Mouse (Mus musculus): ENCODE data around the gene Vmn2r15. TPM values are rescaled to one million over a fixed set of nuclear protein-coding genes. Genes with fewer than 3 reads are reported as not detected.

Vmn2r15 gene
- not detected for polyA plus RNA-seq (2012; fragmentation: generic; extraction: Trizol)

DNA sequence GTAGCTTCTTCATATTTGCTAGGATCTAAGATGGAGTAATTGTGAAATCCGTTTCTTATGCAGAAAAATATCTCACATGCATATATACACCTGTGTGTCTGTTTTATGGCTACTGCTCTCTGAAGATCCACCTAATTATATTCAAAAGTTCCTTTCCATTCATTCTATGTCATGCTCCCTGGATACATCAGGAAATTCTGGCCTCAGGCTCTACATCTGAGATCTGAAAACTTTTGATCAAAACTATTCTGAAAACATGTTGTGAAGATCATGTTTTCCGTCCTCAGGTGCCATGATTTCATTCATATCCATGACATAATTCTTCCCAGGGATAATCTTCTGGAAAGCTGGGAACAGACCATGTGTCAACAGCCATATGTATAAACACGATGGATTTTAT lies at the start of gene Vmn2r15:
TSS of gene Vmn2r15 (minus strand) at position 101 of the 400 bp plus-strand sequence.
- TF ChIP-seq REST (IDR thresholded peaks at IDR 0.05; ENCODE audit: insufficient read depth, insufficient read length), result no peak
- no peak for TF ChIP-seq MYOG (IDR thresholded peaks at IDR 0.05; ENCODE audit: control insufficient read depth in 1 of 3, insufficient read depth in 1 of 3, insufficient read length in 2 of 3, low read depth in 2 of 3)
- TF ChIP-seq POLR2A (IDR thresholded peaks at IDR 0.05; ENCODE audit: insufficient read length, low read depth), result no peak
- no peak for TF ChIP-seq TCF12 (IDR thresholded peaks at IDR 0.05; ENCODE audit: insufficient read depth, poor library complexity, severe bottlenecking)
- TF ChIP-seq USF1 (IDR thresholded peaks at IDR 0.05; ENCODE audit: low read depth), result no peak
- TF ChIP-seq MYOD1 (IDR thresholded peaks at IDR 0.05; ENCODE audit: control insufficient read depth in 1 of 3, insufficient read length in 2 of 3, low read depth in 2 of 3), result no peak
- TF ChIP-seq SRF (IDR thresholded peaks at IDR 0.05; ENCODE audit: control insufficient read depth, insufficient read length, low read depth), result no peak
- no peak for TF ChIP-seq CEBPB (IDR thresholded peaks at IDR 0.05; ENCODE audit: insufficient read depth, poor library complexity, severe bottlenecking)
- no peak for TF ChIP-seq TCF3 (IDR thresholded peaks at IDR 0.05; ENCODE audit: insufficient read length, low read depth)
- no peak for TF ChIP-seq POLR2AphosphoS2 (IDR thresholded peaks at IDR 0.05; ENCODE audit: insufficient read length, low read depth)
- no peak for TF ChIP-seq E2F4 (IDR thresholded peaks at IDR 0.05; ENCODE audit: insufficient read depth)
- TF ChIP-seq MAX (IDR thresholded peaks at IDR 0.05; ENCODE audit: low read depth), result no peak
- no peak within 1 kb of the TSS for H3ac ChIP-seq (ENCODE audit: control insufficient read depth, insufficient read length)
- H3K79me2 ChIP-seq (ENCODE audit: control insufficient read depth, insufficient read depth), result no peaks in the 10 kb centered on the region
- no peaks in the 10 kb centered on the region for H3K27me3 ChIP-seq (ENCODE audit: control insufficient read depth, insufficient read depth, insufficient read length)
- no peak within 1 kb of the TSS for H3K4me3 ChIP-seq
- H3K36me3 ChIP-seq (ENCODE audit: control insufficient read depth, insufficient read depth), result no peaks in the 10 kb centered on the region
- H3K4me2 ChIP-seq (ENCODE audit: low read depth), result no peak within 1 kb of the TSS

DNA sequence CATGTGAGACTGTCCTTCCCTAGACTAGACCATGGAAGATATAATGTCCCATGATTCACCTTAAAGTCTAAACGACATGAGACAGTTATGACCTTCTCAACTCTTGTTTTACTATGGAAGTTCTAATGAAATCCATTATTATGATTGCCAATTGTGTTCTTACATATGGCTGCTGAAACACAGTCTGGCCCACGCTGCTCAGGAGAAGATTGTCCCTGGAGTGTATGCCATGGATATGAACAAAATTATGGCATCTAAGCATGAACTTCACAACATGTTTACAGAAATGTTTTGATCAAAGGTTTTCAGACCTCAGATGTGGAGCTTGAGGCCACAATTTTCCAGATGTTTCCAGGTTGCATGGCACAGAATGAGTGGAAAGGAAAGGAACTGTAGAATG lies 32.4 kb upstream of the Vmn2r15 start, which contains the start of gene Vmn2r16:
TSS of gene Vmn2r16 (plus strand) at position 301 of the 400 bp plus-strand sequence.
- no peaks in the 10 kb centered on the region for H3K36me3 ChIP-seq (ENCODE audit: control insufficient read depth, insufficient read depth)
- H3ac ChIP-seq (ENCODE audit: control insufficient read depth, insufficient read length), result no peak within 1 kb of the TSS
- H3K4me3 ChIP-seq, result no peak within 1 kb of the TSS
- H3K27me3 ChIP-seq (ENCODE audit: control insufficient read depth, insufficient read depth, insufficient read length), result no peaks in the 10 kb centered on the region
- no peaks in the 10 kb centered on the region for H3K79me2 ChIP-seq (ENCODE audit: control insufficient read depth, insufficient read depth)
- no peak within 1 kb of the TSS for H3K4me2 ChIP-seq (ENCODE audit: low read depth)
- TF ChIP-seq CEBPB (IDR thresholded peaks at IDR 0.05; ENCODE audit: insufficient read depth, poor library complexity, severe bottlenecking) (no peak), MYOG (IDR thresholded peaks at IDR 0.05; ENCODE audit: control insufficient read depth in 1 of 3, insufficient read depth in 1 of 3, insufficient read length in 2 of 3, low read depth in 2 of 3) (no peak), USF1 (IDR thresholded peaks at IDR 0.05; ENCODE audit: low read depth) (no peak), MYOD1 (IDR thresholded peaks at IDR 0.05; ENCODE audit: control insufficient read depth in 1 of 3, insufficient read length in 2 of 3, low read depth in 2 of 3) (no peak), MAX (IDR thresholded peaks at IDR 0.05; ENCODE audit: low read depth) (no peak), POLR2AphosphoS2 (IDR thresholded peaks at IDR 0.05; ENCODE audit: insufficient read length, low read depth) (no peak), POLR2A (IDR thresholded peaks at IDR 0.05; ENCODE audit: insufficient read length, low read depth) (no peak), E2F4 (IDR thresholded peaks at IDR 0.05; ENCODE audit: insufficient read depth) (no peak), REST (IDR thresholded peaks at IDR 0.05; ENCODE audit: insufficient read depth, insufficient read length) (no peak), SRF (IDR thresholded peaks at IDR 0.05; ENCODE audit: control insufficient read depth, insufficient read length, low read depth) (no peak), TCF12 (IDR thresholded peaks at IDR 0.05; ENCODE audit: insufficient read depth, poor library complexity, severe bottlenecking) (no peak), TCF3 (IDR thresholded peaks at IDR 0.05; ENCODE audit: insufficient read length, low read depth) (no peak)

DNA sequence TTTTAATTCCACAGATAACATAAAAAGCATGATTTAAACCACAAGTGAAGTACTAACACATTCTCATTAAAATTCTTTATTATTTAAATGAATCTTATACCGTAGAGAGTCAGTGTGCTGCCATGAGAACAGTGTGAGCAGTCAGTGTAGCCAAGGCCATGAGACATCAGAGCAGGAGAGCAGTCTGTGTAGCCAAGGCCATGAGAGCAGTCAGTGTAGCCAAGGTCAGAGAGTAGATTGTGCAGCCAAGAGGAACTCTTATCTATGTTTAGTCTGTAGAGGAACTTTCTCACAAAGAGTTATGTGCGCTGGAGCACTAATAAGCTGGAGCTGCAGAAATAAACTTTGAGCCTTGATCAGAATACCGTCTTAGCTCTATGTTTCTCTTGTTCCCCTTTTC lies 2.8 kb downstream of the Vmn2r15 start:
- H3K27me3 ChIP-seq (ENCODE audit: control insufficient read depth, insufficient read depth, insufficient read length), result no peaks in the 10 kb centered on the region
- no peaks in the 10 kb centered on the region for H3K79me2 ChIP-seq (ENCODE audit: control insufficient read depth, insufficient read depth)
- no peak overlapping the region for H3K4me2 ChIP-seq (ENCODE audit: low read depth)
- no peak for TF ChIP-seq E2F4 (IDR thresholded peaks at IDR 0.05; ENCODE audit: insufficient read depth)
- TF ChIP-seq POLR2AphosphoS2 (IDR thresholded peaks at IDR 0.05; ENCODE audit: insufficient read length, low read depth), result no peak
- no peak overlapping the region for H3K4me3 ChIP-seq
- no peaks in the 10 kb centered on the region for H3K36me3 ChIP-seq (ENCODE audit: control insufficient read depth, insufficient read depth)
- H3ac ChIP-seq (ENCODE audit: control insufficient read depth, insufficient read length), result no peak overlapping the region

Other genes with a start within 250 kb of the Vmn2r15 start
- gene Vmn2r11, start 238.1 kb downstream of the Vmn2r15 start, polyA plus RNA-seq (2012; fragmentation: generic; extraction: Trizol), result not detected
- not detected for gene Vmn2r12, start 199.7 kb downstream of the Vmn2r15 start, polyA plus RNA-seq (2012; fragmentation: generic; extraction: Trizol)
- 0.04 TPM for gene Vmn2r13, start 105.4 kb downstream of the Vmn2r15 start, polyA plus RNA-seq (2012; fragmentation: generic; extraction: Trizol)
- gene Vmn2r14, start 72.9 kb downstream of the Vmn2r15 start, polyA plus RNA-seq (2012; fragmentation: generic; extraction: Trizol), result not detected
- gene Vmn2r16, start 32.5 kb upstream of the Vmn2r15 start, polyA plus RNA-seq (2012; fragmentation: generic; extraction: Trizol), result not detected
- gene Vmn2r17, start 122.0 kb upstream of the Vmn2r15 start, polyA plus RNA-seq (2012; fragmentation: generic; extraction: Trizol), result not detected